Mouse (Mus musculus) testis, adult 2 months (tissue): ENCODE measurements at regions not wholly inside any gene's neighbourhood (a gene's known extent, or its start where the extent isn't known, plus 50 kb on each side); places are given as distances from the start of the nearest gene placed in this dataset.

Experiments used
- CTCF ChIP-seq: fragments of 200-500 bp; IDR thresholded peaks from 2 replicates; pipeline ENCODE4 v1.5.1; 2012; ENCODE audit warnings: low read depth, mild to moderate bottlenecking, inconsistent platforms, low read length, moderate library complexity; ENCODE audit not compliant: control insufficient read depth, insufficient read depth, insufficient replicate concordance
- POLR2A ChIP-seq: fragments of 200-500 bp; IDR thresholded peaks from 2 replicates; pipeline ENCODE4 v1.6.1; 2012; ENCODE audit warnings: low read depth, mild to moderate bottlenecking, inconsistent platforms, low read length, moderate library complexity; ENCODE audit not compliant: control insufficient read depth

- TF ChIP-seq POLR2A (no peak), CTCF (no peak)
Measured at GRCm38 (mm10) chr15:61927385-61928120, 1004.7 kb upstream of the A1bg start.
